Mouse (Mus musculus) limb, embryonic 13.5 days (tissue): ENCODE results near the gene Ect2l. TPM values are rescaled to one million over a fixed set of nuclear protein-coding genes. Genes with fewer than 3 reads are reported as not detected.

Source experiments
- ATAC-seq: fragments of 200-750 bp; cut with Nextera tagmentation; 2 replicates; pipeline ENCODE4 v1.8.0; 2017; ENCODE audit warnings: low read depth, moderate number of reproducible peaks, moderate TSS enrichment; ENCODE audit not compliant: low FRiP score
- H3K27ac ChIP-seq: fragments of 300-500 bp; sonication (generic); 2 replicates; pipeline ENCODE4 v1.5.1; 2015; ENCODE audit warnings: inconsistent platforms, mild to moderate bottlenecking, moderate library complexity
- H3K27me3 ChIP-seq: fragments of 300-500 bp; sonication (generic); 2 replicates; pipeline ENCODE4 v1.6.1; 2015; ENCODE audit warnings: mild to moderate bottlenecking, inconsistent platforms
- H3K36me3 ChIP-seq: fragments of 300-500 bp; sonication (generic); 2 replicates; pipeline ENCODE4 v1.6.1; 2015; ENCODE audit warnings: inconsistent platforms, mild to moderate bottlenecking, moderate library complexity
- H3K4me1 ChIP-seq: fragments of 300-500 bp; sonication (generic); 2 replicates; pipeline ENCODE4 v1.6.1; 2015; ENCODE audit warnings: inconsistent platforms
- H3K4me2 ChIP-seq: fragments of 300-500 bp; sonication (generic); replicated peaks from 2 replicates; pipeline ENCODE4 v1.6.1; 2015; ENCODE audit warnings: inconsistent platforms, mild to moderate bottlenecking, moderate library complexity
- H3K4me3 ChIP-seq: fragments of 300-500 bp; sonication (generic); 2 replicates; pipeline ENCODE4 v1.5.1; 2015; ENCODE audit warnings: moderate library complexity, mild to moderate bottlenecking, inconsistent platforms
- H3K9ac ChIP-seq: fragments of 300-500 bp; sonication (generic); 2 replicates; pipeline ENCODE4 v1.6.1; 2015; ENCODE audit warnings: mild to moderate bottlenecking, inconsistent platforms
- H3K9me3 ChIP-seq: fragments of 300-500 bp; sonication (generic); 2 replicates; pipeline ENCODE4 v1.6.1; 2016; ENCODE audit warnings: inconsistent platforms
- WGBS: fragments of 180-500 bp; shearing (Covaris S2); methylation state at CpG from one replicate; pipeline ENCODE4 v1.1.7; 2015; 5-methylcytosine and 5-hydroxymethylcytosine counted together
- polyA plus RNA-seq: library from polyadenylated mRNA; unstranded; fragments of >200 nt; fragmentation: Nextera tagmentation; extraction: Ambion mirVana; gene quantifications from 2 replicates; pipeline ENCODE4 v1.2.1, GENCODE M21; 2015

The Ect2l gene
- 1.5 and 1.7 TPM in 2 replicates for polyA plus RNA-seq

- H3K4me3 ChIP-seq: no peak within 1 kb of the TSS
- H3K36me3 ChIP-seq: no peaks in the 10 kb centered on the region
- H3K4me1 ChIP-seq: peaks cover 4% of the 10 kb centered on the region; the same call in 1 of the 2 replicates
- no peaks in the 10 kb centered on the region for H3K27me3 ChIP-seq
- H3K9me3 ChIP-seq: no peaks in the 10 kb centered on the region
- ATAC-seq: no peak
- peak within 1 kb of the TSS; percentile 44 for H3K4me2 ChIP-seq
- H3K9ac ChIP-seq: no peak within 1 kb of the TSS
- 13% methylated on average over 11 of the region's 11 CpGs for WGBS
- no peak within 1 kb of the TSS for H3K27ac ChIP-seq
Measured at GRCm38 (mm10) chr10:18210726-18211125, at the start of gene Ect2l. Gene Ect2l (minus strand): TSS chr10:18210890.

DNA sequence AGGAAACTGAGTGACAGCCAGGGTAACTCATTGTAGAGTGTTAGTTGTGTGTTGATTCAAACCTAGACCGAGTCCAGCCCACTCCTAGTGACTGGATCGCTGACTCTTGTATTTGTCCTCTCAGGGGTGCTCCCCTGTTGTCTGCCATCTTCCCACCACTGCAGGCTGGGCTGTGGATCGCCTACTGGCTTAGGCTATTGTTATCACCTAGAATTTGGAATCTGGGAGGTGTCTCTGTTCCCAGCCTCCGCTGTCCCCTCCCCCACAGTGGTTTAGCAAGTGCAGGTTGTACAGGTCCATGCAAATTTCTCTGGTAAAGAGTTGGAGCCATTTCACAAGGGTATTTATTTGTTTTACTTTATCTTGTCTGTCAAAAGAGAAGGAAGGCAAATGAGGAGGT is 40.7 kb upstream of the Ect2l start:
- no peak overlapping the region for H3K4me3 ChIP-seq
- no peaks in the 10 kb centered on the region for H3K9me3 ChIP-seq
- H3K36me3 ChIP-seq: no peaks in the 10 kb centered on the region
- H3K4me2 ChIP-seq: no peak overlapping the region
- no peaks in the 10 kb centered on the region for H3K27me3 ChIP-seq
- no peak for ATAC-seq
- H3K9ac ChIP-seq: no peak overlapping the region
- no peak overlapping the region for H3K27ac ChIP-seq
- H3K4me1 ChIP-seq: no peaks in the 10 kb centered on the region
- 83% methylated on average over 4 of the region's 4 CpGs for WGBS

- H3K4me3 ChIP-seq: no peak overlapping the region
- H3K27me3 ChIP-seq: no peaks in the 10 kb centered on the region
- 45% methylated on average over 2 of the region's 2 CpGs for WGBS
- no peaks in the 10 kb centered on the region for H3K4me1 ChIP-seq
- no peaks in the 10 kb centered on the region for H3K36me3 ChIP-seq
- no peak overlapping the region for H3K4me2 ChIP-seq
- no peak for ATAC-seq
- H3K27ac ChIP-seq: no peak overlapping the region
- H3K9ac ChIP-seq: no peak overlapping the region
- no peaks in the 10 kb centered on the region for H3K9me3 ChIP-seq
Measured at GRCm38 (mm10) chr10:18243614-18244013, 32.9 kb upstream of the Ect2l start.

DNA sequence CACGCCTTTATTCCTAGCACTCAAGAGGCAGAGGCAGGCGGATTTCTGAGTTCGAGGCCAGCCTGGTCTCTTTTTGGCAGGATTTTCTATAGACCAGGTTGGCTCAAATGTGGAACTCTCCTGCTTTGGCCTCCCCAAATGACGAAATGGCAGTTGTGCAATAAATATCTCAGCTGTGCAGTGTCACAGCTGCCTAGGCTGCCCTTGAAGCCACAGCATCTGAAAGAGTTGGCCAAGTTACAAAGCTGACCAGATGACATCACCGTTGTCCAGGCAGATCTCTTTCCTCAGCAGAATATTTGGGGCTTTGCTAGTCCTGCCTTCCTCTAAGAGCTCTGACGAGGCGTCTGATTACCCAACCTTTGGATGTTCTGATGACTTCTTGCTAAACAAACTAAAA is 26.5 kb upstream of the Ect2l start:
- H3K27me3 ChIP-seq: no peaks in the 10 kb centered on the region
- ATAC-seq: no peak
- 89% methylated on average over 7 of the region's 7 CpGs for WGBS

DNA sequence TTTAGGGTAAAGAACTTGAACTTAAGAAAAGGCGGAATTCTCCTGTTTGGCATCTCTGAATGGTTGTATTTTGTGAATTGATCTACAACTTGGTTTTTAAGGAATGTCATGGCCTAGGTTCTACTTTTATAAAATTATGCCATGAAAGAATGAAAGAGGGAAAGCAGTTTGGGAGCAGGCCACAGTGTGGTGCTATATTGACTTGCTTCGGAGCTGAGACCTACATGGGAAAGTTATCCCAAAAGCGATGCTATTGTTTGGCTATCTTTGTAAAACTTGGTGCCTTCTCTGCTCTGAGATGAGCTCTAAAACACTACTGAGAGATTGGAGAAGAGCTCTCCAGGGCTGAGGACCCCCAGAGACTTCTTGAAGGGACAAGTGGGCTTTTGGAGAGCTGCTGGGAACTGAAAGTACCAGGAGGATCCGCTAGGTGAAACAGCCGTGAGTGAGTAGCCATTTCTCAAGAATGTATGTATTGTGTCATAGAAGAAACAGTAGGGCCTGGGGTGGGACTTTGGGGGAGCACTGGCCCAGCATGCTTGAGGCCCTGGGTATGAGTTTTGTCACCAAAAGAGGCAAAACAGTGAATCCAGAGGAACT is 25.7 kb upstream of the Ect2l start:
- Histone ChIP-seq H3K9ac (no peak overlapping the region), H3K4me1 (peaks cover 6% of the 10 kb centered on the region), H3K36me3 (no peaks in the 10 kb centered on the region), H3K9me3 (no peaks in the 10 kb centered on the region), H3K27me3 (no peaks in the 10 kb centered on the region), H3K4me2 (no peak overlapping the region), H3K4me3 (no peak overlapping the region), H3K27ac (no peak overlapping the region)
- 84% methylated on average over 5 of the region's 5 CpGs for whole genome bisulfite sequencing
- ATAC-seq: no peak

More for the DNA sequence above, 26.5 kb upstream of the Ect2l start:
- Histone ChIP-seq H3K9me3 (no peaks in the 10 kb centered on the region), H3K4me2 (no peak overlapping the region), H3K4me3 (no peak overlapping the region), H3K9ac (no peak overlapping the region), H3K4me1 (peaks cover 6% of the 10 kb centered on the region), H3K36me3 (no peaks in the 10 kb centered on the region), H3K27ac (no peak overlapping the region)

- H3K9me3 ChIP-seq: no peaks in the 10 kb centered on the region
- peak overlapping the region; percentile 68 for H3K9ac ChIP-seq
- WGBS: 13% methylated on average over 14 of the region's 14 CpGs
- peak; percentile 66 for ATAC-seq
- peak overlapping the region; percentile 65 for H3K4me3 ChIP-seq
- peak overlapping the region; percentile 65 for H3K4me2 ChIP-seq
- peaks cover 6% of the 10 kb centered on the region for H3K4me1 ChIP-seq
- H3K27ac ChIP-seq: no peak overlapping the region
- no peaks in the 10 kb centered on the region for H3K36me3 ChIP-seq
- no peaks in the 10 kb centered on the region for H3K27me3 ChIP-seq
Measured at GRCm38 (mm10) chr10:18235402-18235747, 24.7 kb upstream of the Ect2l start.

DNA sequence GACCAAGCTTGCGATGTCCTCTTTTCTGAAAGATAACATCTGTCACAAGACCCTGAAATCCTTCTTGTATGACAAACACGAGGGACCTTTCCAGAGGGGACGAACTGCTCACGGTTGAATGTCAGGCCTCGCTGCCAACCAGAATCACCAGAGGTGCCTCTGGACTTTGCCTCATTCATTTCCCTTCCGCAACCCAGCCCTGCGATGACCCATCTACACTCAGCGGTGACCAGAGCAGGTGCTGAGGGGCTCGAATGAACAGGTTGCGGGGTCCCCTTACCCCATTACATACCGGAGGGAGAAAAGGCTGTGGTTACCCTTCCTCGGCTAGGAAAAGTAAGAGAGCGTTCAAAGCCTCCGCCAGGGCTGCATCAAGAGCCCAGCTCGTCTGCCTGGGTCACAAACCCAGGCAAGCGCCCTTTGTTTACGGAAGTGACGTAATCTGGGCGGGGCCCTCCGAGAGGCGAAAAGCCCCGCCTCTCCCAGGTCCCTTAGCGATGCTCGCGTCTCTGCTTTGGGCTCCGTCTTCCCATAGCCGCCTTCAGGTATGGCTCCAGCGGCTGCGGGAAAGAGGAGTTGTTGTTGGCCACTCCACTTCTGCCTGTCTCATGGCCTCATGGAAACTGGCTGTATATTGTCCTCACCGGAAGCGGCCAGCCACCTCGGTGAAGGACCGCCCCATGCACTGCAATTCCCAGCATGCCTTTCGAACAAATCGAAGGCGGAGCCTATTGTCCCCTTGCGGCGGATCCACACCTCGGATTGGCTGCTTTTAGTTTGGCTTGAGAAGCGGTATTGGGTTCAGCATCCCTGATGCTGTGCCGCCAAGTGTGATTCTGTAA is 24.1 kb upstream of the Ect2l start, which contains the start of gene Ccdc28a:
Ccdc28a (minus strand) TSS at position 439 of the 842 bp plus-strand sequence.
- Histone ChIP-seq H3K27ac (no peak within 1 kb of the TSS), H3K4me1 (peaks cover 6% of the 10 kb centered on the region), H3K9me3 (no peaks in the 10 kb centered on the region), H3K4me2 (peak within 1 kb of the TSS; percentile 84), H3K36me3 (no peaks in the 10 kb centered on the region), H3K4me3 (peak within 1 kb of the TSS; percentile 65), H3K27me3 (no peaks in the 10 kb centered on the region), H3K9ac (peak within 1 kb of the TSS; percentile 68)
- ATAC-seq: peak; percentile 100
- WGBS: 1% methylated on average over 41 of the region's 41 CpGs

- WGBS: 47% methylated on average over 3 of the region's 3 CpGs
- Histone ChIP-seq H3K27me3 (no peaks in the 10 kb centered on the region), H3K4me3 (peak overlapping the region; percentile 65; the same call in 1 of the 2 replicates), H3K4me2 (peak overlapping the region; percentile 84; the same call in 1 of the 2 replicates), H3K4me1 (peaks cover 6% of the 10 kb centered on the region), H3K36me3 (no peaks in the 10 kb centered on the region), H3K9me3 (no peaks in the 10 kb centered on the region), H3K27ac (no peak overlapping the region), H3K9ac (no peak overlapping the region)
- ATAC-seq: no peak
Measured at GRCm38 (mm10) chr10:18233891-18234290, 23.2 kb upstream of the Ect2l start.

- Histone ChIP-seq H3K27me3 (no peaks in the 10 kb centered on the region), H3K36me3 (no peaks in the 10 kb centered on the region), H3K4me1 (no peaks in the 10 kb centered on the region), H3K9me3 (no peaks in the 10 kb centered on the region), H3K9ac (no peak overlapping the region), H3K4me2 (no peak overlapping the region), H3K4me3 (no peak overlapping the region), H3K27ac (no peak overlapping the region)
- 83% methylated on average over 3 of the region's 3 CpGs for WGBS
- no peak for ATAC-seq
Measured at GRCm38 (mm10) chr10:18224386-18224785, 13.7 kb upstream of the Ect2l start.

GRCm38 (mm10) chr10:18219351-18219750 is 8.7 kb upstream of the Ect2l start:
- Histone ChIP-seq H3K36me3 (no peaks in the 10 kb centered on the region), H3K9ac (no peak overlapping the region), H3K4me3 (no peak overlapping the region), H3K27me3 (no peaks in the 10 kb centered on the region), H3K4me2 (no peak overlapping the region), H3K4me1 (no peaks in the 10 kb centered on the region), H3K9me3 (no peaks in the 10 kb centered on the region), H3K27ac (no peak overlapping the region)
- ATAC-seq: no peak
- 47% methylated on average over 10 of the region's 10 CpGs for whole genome bisulfite sequencing

GRCm38 (mm10) chr10:18214124-18214523 is 3.4 kb upstream of the Ect2l start:
- no peaks in the 10 kb centered on the region for H3K36me3 ChIP-seq
- H3K27ac ChIP-seq: no peak overlapping the region
- WGBS: 75% methylated on average over 5 of the region's 5 CpGs
- H3K4me3 ChIP-seq: no peak overlapping the region
- no peaks in the 10 kb centered on the region for H3K9me3 ChIP-seq
- H3K4me1 ChIP-seq: peaks cover 4% of the 10 kb centered on the region; the same call in 1 of the 2 replicates
- no peak for ATAC-seq
- no peak overlapping the region for H3K9ac ChIP-seq
- H3K27me3 ChIP-seq: no peaks in the 10 kb centered on the region
- H3K4me2 ChIP-seq: no peak overlapping the region

DNA sequence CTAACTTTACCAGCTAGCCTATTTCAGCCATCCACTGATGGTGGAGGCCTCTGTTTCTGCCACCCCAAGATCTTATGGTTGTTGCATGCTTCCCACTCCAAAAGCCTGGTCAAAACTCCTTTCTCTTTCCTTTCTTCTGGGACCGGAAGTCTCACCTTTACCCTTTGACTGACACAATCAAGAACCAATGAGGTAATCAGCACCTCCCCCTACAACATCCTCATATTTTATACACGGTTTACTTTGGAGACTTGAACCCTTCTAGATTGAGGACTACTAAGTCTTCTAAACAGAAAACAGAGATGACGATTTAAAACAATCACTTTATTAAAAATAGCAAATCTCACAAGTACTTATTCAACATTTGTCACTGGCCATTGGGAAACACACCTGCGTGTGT is 2.7 kb upstream of the Ect2l start:
- ATAC-seq: no peak
- WGBS: 76% methylated on average over 4 of the region's 4 CpGs
- H3K4me3 ChIP-seq: no peak overlapping the region

More for the DNA sequence above, 2.7 kb upstream of the Ect2l start:
- Histone ChIP-seq H3K27me3 (no peaks in the 10 kb centered on the region), H3K4me1 (peaks cover 4% of the 10 kb centered on the region; the same call in 1 of the 2 replicates), H3K27ac (peak overlapping the region; percentile 22; the same call in 1 of the 2 replicates), H3K9ac (no peak overlapping the region), H3K9me3 (no peaks in the 10 kb centered on the region), H3K36me3 (no peaks in the 10 kb centered on the region), H3K4me2 (no peak overlapping the region)
